Mouse (Mus musculus) brown adipose tissue, adult 24 weeks (tissue): ENCODE measurements around the gene Cpeb2. TPM values are rescaled to one million over a fixed set of nuclear protein-coding genes. Genes with fewer than 3 reads are reported as not detected.

Experiments
- H3K27ac ChIP-seq: fragments of 200-500 bp; replicated peaks from 2 replicates; pipeline ENCODE4 v1.5.1; 2012; ENCODE audit warnings: low read depth, mild to moderate bottlenecking, low read length
- H3K4me1 ChIP-seq: fragments of 200-500 bp; 2 replicates; pipeline ENCODE4 v1.6.1; 2012; ENCODE audit warnings: low read length, mixed read lengths; ENCODE audit not compliant: control insufficient read depth, insufficient read depth, insufficient read length
- H3K4me3 ChIP-seq: fragments of 200-500 bp; 2 replicates; pipeline ENCODE4 v1.5.1; 2012; ENCODE audit warnings: low read depth, mild to moderate bottlenecking, low read length, moderate library complexity; ENCODE audit not compliant: insufficient read depth
- polyA plus RNA-seq: library from polyadenylated mRNA; stranded (reverse); fragments of >200 nt; gene quantifications from 2 replicates; pipeline ENCODE4 v1.2.4, GENCODE M21; 2012; ENCODE audit not compliant: missing spikeins, insufficient read depth, insufficient read length

The Cpeb2 gene
- polyA plus RNA-seq, 1 experiment = 6.6 TPM

DNA sequence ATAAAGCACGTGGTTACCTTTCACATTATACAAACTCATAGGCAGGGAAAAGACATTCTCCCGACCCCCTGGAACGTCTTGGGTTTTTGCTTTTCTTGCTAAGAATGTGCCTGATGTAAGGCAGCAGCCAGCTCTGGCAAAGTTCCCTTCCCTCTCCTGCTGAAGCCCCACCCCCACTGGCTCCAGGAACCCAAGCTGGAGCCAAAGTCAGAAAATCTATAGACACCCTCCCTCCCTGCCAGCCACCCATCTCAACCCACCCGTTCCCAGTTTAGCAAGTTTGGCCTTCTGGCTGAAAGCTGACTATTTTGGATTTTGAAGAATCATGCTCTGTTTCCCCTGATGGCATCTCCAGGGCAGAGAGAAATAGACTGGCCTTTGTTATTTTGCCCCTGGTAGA is 95.6 kb downstream of the Cpeb2 start:
- no peak overlapping the region for H3K27ac ChIP-seq
- H3K4me1 ChIP-seq = no peaks in the 10 kb centered on the region
- H3K4me3 ChIP-seq = no peak overlapping the region

DNA sequence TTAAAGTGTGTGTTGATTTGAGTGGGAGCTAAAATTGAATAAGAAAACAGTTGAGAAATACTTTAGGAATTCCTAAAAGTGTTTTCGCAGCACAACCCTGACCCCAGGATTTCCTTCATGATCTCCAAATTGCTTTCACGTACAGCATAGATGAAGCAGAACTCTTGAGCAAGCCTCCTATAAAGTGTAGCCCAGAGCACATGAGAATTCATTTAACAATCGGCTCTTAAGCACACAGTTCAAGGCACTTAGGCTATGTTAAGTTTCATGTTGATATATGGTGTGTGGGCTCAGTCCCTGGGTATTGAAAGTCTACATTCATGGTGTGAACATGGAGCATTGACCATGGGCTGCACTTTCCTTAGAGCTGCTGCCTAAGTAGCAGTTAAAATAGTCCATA is 97.3 kb downstream of the Cpeb2 start:
- Histone ChIP-seq H3K4me1 (no peaks in the 10 kb centered on the region), H3K27ac (no peak overlapping the region), H3K4me3 (no peak overlapping the region)

DNA sequence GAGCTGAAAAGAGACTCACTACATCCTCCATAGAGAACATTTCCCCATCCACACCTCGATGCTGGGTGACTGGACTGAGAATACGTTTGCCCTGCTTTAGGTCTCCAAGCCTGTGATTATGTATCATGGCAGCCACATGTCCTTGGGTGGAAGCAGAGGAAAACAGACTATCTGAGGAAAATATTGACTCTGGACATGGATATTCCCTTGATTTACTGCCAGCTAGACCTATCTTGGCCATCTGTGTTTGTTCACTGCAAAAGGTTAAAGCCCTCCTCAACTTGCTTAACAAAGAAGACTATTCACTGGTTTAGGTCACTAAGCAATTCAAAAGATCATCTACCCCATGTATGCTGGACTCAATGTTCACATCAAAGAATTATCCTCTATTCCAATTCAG is 101.5 kb downstream of the Cpeb2 start:
- no peak overlapping the region for H3K4me3 ChIP-seq
- H3K4me1 ChIP-seq = no peaks in the 10 kb centered on the region
- no peak overlapping the region for H3K27ac ChIP-seq

DNA sequence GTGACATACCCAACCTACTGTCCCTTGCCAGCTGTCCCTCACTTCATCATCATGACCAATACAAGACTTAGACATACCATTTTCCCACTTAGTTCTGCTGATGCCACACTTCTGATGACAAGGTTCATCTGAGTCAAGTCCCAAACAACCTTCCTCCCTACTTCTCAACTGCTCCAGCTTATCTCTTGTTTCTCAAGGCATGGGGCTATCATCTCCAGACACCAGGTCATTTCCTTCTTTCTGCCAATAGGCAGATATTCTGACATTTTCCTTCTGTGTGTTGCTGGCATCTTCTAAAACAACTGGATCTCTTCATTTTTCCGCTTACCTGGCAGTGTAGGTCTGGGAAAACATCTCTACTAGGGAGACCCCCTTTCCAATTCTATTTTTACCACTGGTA is 104.2 kb downstream of the Cpeb2 start:
- no peak overlapping the region for H3K27ac ChIP-seq
- no peak overlapping the region for H3K4me3 ChIP-seq
- H3K4me1 ChIP-seq = no peaks in the 10 kb centered on the region

DNA sequence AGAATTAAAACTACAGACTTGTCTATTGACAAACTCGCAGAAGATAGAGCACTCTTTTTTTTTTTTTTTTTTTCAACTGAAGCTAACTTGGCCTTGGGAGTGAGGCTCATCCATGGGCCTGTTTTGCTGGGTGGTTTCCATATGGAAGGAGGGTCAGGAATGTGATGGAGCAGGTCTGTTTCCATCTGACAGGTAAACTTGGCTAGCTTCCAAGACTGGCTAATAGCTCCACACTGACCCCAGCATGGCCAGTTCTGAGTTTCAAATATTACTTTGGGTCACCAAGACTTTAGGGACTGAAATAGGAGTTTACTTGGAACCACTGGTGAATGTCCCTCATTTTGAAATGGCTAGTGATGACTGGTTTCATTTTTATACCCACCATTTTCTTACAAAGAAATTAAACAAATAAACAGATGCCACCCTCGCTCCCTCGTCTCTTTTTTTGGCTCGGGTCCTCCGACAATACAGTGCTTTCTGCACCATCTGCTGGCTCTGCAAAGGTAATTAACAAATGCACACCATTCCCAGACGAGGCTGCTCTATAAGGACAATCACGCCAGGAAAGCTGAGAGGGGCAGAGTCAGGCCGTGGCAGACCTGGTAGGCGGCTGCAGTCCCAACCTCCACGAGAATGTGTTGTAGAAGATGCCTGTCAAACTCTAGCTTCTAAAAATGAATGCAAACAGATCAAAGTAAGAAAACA is 106.0 kb downstream of the Cpeb2 start:
- H3K4me3 ChIP-seq = no peak overlapping the region
- H3K27ac ChIP-seq = no peak overlapping the region
- H3K4me1 ChIP-seq = no peaks in the 10 kb centered on the region
